Mouse (Mus musculus) myocyte (in vitro differentiated cells): ENCODE results near the gene 1700069L16Rik. TPM values are rescaled to one million over a fixed set of nuclear protein-coding genes. Genes with fewer than 3 reads are reported as not detected.

Experiments
- H3K27me3 ChIP-seq: one replicate; pipeline ENCODE4 v1.6.1; 2011; ENCODE audit not compliant: control insufficient read depth, insufficient read depth, insufficient read length
- H3K36me3 ChIP-seq: one replicate; pipeline ENCODE4 v1.6.1; 2011; ENCODE audit not compliant: control insufficient read depth, insufficient read depth
- H3K4me2 ChIP-seq: one replicate; pipeline ENCODE4 v1.6.1; 2011; ENCODE audit warnings: low read depth, control low read depth
- H3K4me3 ChIP-seq: one replicate; pipeline ENCODE4 v1.5.1; 2011; ENCODE audit warnings: mild to moderate bottlenecking, control low read depth, moderate library complexity
- H3K79me2 ChIP-seq: one replicate; pipeline ENCODE4 v1.6.1; 2011; ENCODE audit not compliant: control insufficient read depth, insufficient read depth
- H3ac ChIP-seq: one replicate; pipeline ENCODE4 v1.6.1; 2011; ENCODE audit not compliant: control insufficient read depth, insufficient read length
- E2F4 ChIP-seq: IDR thresholded peaks from one replicate; pipeline ENCODE4 v1.6.1; 2011; ENCODE audit warnings: mild to moderate bottlenecking, control low read depth, moderate library complexity; ENCODE audit not compliant: insufficient read depth
- MYOG ChIP-seq, 3 experiments: IDR thresholded peaks; one replicate each; pipeline ENCODE4 v1.6.1; 2011; ENCODE audit warnings: control low read depth in 2 of 3, low read depth in 2 of 3, mild to moderate bottlenecking in 2 of 3; ENCODE audit not compliant: insufficient read length in 2 of 3, control insufficient read depth in 1 of 3, insufficient read depth in 1 of 3
- SRF ChIP-seq: IDR thresholded peaks from one replicate; pipeline ENCODE4 v1.6.1; 2011; ENCODE audit warnings: low read depth; ENCODE audit not compliant: control insufficient read depth, insufficient read length
- USF1 ChIP-seq: IDR thresholded peaks from one replicate; pipeline ENCODE4 v1.6.1; 2011; ENCODE audit warnings: low read depth, mild to moderate bottlenecking, control low read depth, moderate library complexity
- polyA plus RNA-seq: library from polyadenylated mRNA; unstranded; fragments of >200 nt; fragmentation: generic; extraction: Trizol; gene quantifications from one replicate; pipeline ENCODE4 v1.2.1, GENCODE M21; 2012; ENCODE audit warnings: missing spikeins

1700069L16Rik gene
- polyA plus RNA-seq, 1 experiment: not detected

DNA sequence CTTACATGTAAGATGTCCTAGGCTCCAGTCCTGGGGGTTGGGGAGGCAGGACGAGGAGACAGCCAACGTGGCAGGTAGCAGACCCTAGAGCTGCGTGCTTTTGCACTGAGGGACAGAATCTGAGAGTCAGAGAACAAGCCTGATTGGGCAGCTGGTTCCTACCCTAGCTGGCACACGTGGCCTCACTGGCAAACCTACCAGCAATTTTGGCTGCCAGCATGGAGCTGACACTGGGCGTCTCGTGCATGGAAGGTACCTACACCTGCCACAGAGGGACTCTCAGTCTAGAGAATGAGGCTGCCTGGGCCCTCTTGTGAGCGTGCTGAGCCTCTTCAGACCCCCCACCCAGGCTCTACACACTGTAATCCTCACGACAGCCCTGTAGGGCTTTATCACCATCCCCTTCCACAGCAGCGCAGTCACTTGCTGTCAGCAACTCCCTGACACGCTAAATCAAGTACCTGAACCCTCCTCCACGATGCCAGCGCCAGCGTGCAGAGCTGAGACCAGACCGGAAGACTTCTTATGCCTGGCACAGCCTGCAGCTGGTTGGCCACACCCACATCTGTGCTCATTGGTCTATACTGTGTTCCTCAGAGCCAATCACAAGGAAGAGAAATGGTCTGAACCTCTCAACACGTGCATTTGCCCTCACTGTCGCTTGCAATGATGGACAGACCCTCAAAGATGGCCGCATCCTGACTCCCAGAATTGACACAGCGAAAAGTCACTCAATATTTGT, 81.3 kb downstream of the 1700069L16Rik start:
- Histone ChIP-seq H3ac (no peak overlapping the region), H3K36me3 (no peaks in the 10 kb centered on the region), H3K4me2 (no peak overlapping the region), H3K4me3 (no peak overlapping the region), H3K27me3 (no peaks in the 10 kb centered on the region), H3K79me2 (no peaks in the 10 kb centered on the region)
- TF ChIP-seq MYOG (IDR thresholded peaks at IDR 0.05; ENCODE audit: control insufficient read depth in 1 of 3, insufficient read depth in 1 of 3, insufficient read length in 2 of 3, low read depth in 2 of 3): no peak
- no peak for TF ChIP-seq E2F4
- no peak for TF ChIP-seq SRF
- no peak for TF ChIP-seq USF1

Other genes with a start within 250 kb of the 1700069L16Rik start
- not detected for gene Wscd2, start 234.4 kb downstream of the 1700069L16Rik start, polyA plus RNA-seq
- 14.1 TPM for gene Cmklr1, start 74.3 kb downstream of the 1700069L16Rik start, polyA plus RNA-seq
- 5.0 TPM for gene Ficd, start 11.0 kb upstream of the 1700069L16Rik start, polyA plus RNA-seq
- gene Sart3, start 47.7 kb upstream of the 1700069L16Rik start, polyA plus RNA-seq: 29.3 TPM
- 163 TPM for gene Iscu, start 48.0 kb upstream of the 1700069L16Rik start, polyA plus RNA-seq
- 62.0 TPM for gene Tmem119, start 75.7 kb upstream of the 1700069L16Rik start, polyA plus RNA-seq
- gene Selplg, start 107.9 kb upstream of the 1700069L16Rik start, polyA plus RNA-seq: not detected
- gene Coro1c, start 184.0 kb upstream of the 1700069L16Rik start, polyA plus RNA-seq: 58.9 TPM